Mouse (Mus musculus) mouse embryonic stem cell (cell line): ENCODE measurements around the gene Tmem248.

ENCODE experiments used
- in situ Hi-C, 2 experiments: fragments of 300-500 bp; cut with MboI; formaldehyde crosslinking; loops; 1 replicate in 1 of 2; 3 replicates in 1 of 2; pipeline ENCODE4 v1.14.3; 2019 to 2020; ENCODE audit warnings: low sequenced_read_pairs in 2 of 2, low pct_unique_long_range_greater_than_20kb in 1 of 2, mixed read lengths in 1 of 2; ENCODE audit not compliant: unreplicated experiment in 1 of 2

The Tmem248 gene

DNA sequence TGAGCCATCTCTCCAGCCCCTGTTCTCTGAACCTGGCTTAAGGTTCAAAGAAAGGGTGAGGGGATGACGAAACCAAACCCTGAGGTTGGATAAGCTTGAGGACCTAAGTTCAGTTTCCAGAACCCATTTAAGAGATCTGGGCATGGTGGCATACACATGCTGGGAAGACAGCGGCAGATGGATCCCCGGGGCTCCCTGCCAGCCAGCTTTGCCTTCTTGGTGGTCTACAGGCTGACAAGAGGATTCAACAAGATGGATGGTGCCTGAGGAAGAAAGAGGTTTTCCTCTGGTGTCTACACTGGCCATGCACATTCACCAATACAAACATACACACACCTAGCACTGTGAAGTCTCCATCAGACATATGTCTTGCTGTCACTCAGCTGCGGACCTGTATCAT is 76.1 kb downstream of the Tmem248 start:
- in situ Hi-C loops, result no loop called here
